Mouse (Mus musculus): ENCODE data around the gene Cdkl2. TPM values are rescaled to one million over a fixed set of nuclear protein-coding genes. Genes with fewer than 3 reads are reported as not detected.
A peak's percentile ranks its signal among the peaks of the same experiment; 100 is the strongest.

The Cdkl2 gene
- polyA plus RNA-seq, 1 experiment from 2014 or later = 4.8 TPM

GRCm38 (mm10) chr5:91962259-91962638 lies 81.4 kb downstream of the Cdkl2 start:
- H3K27me3 ChIP-seq = no peaks in the 10 kb centered on the region
- H3K4me1 ChIP-seq (replicated peaks) = peaks cover 37% of the 10 kb centered on the region
- peak overlapping the region; percentile 75 for H3K4me3 ChIP-seq
- H3K4me2 ChIP-seq = peak overlapping the region; percentile 70
- 1% methylated on average over 14 of the region's 14 CpGs for WGBS
- H3K36me3 ChIP-seq = peaks cover 6% of the 10 kb centered on the region
- H3K27ac ChIP-seq (replicated peaks) = peak overlapping the region; percentile 99
- ATAC-seq (ENCODE audit: low read depth) = no peak
- H3K9ac ChIP-seq = peak overlapping the region; percentile 86
- H3K9me3 ChIP-seq = no peaks in the 10 kb centered on the region

GRCm38 (mm10) chr5:91961370-91961769 lies 82.3 kb downstream of the Cdkl2 start:
- H3K27ac ChIP-seq (replicated peaks) = peak overlapping the region; percentile 99; the same call in 1 of the 2 replicates

GRCm38 (mm10) chr5:91960606-91961254 lies 83.0 kb downstream of the Cdkl2 start:
- WGBS = 69% methylated on average over 3 of the region's 3 CpGs
- H3K27me3 ChIP-seq = no peaks in the 10 kb centered on the region
- no peak overlapping the region for H3K27ac ChIP-seq (replicated peaks)
- peak overlapping the region; percentile 86 for H3K9ac ChIP-seq
- peak overlapping the region; percentile 75 for H3K4me3 ChIP-seq
- H3K4me2 ChIP-seq = peak overlapping the region; percentile 70
- ATAC-seq (ENCODE audit: low read depth) = no peak
- peaks cover 18% of the 10 kb centered on the region for H3K36me3 ChIP-seq
- peaks cover 37% of the 10 kb centered on the region for H3K4me1 ChIP-seq (replicated peaks)
- no peaks in the 10 kb centered on the region for H3K9me3 ChIP-seq

More at GRCm38 (mm10) chr5:91961370-91961769, 82.3 kb downstream of the Cdkl2 start:
- Histone ChIP-seq H3K36me3 (peaks cover 15% of the 10 kb centered on the region), H3K4me1 (replicated peaks) (peaks cover 37% of the 10 kb centered on the region), H3K4me2 (peak overlapping the region; percentile 70), H3K9me3 (no peaks in the 10 kb centered on the region), H3K4me3 (peak overlapping the region; percentile 75), H3K27me3 (no peaks in the 10 kb centered on the region), H3K9ac (peak overlapping the region; percentile 86)
- WGBS = 89% methylated on average over 1 of the region's 1 CpGs
- no peak for ATAC-seq (ENCODE audit: low read depth)

- Histone ChIP-seq H3K36me3 (peaks cover 21% of the 10 kb centered on the region), H3K4me2 (peak overlapping the region; percentile 70; the same call in 1 of the 2 replicates), H3K9ac (no peak overlapping the region), H3K27ac (replicated peaks) (no peak overlapping the region), H3K4me3 (no peak overlapping the region), H3K4me1 (replicated peaks) (peaks cover 37% of the 10 kb centered on the region), H3K27me3 (no peaks in the 10 kb centered on the region), H3K9me3 (no peaks in the 10 kb centered on the region)
- no peak for ATAC-seq (ENCODE audit: low read depth)
- WGBS = 93% methylated on average over 1 of the region's 1 CpGs
Measured at GRCm38 (mm10) chr5:91959986-91960385, 83.7 kb downstream of the Cdkl2 start.

GRCm38 (mm10) chr5:91959096-91959495 lies 84.6 kb downstream of the Cdkl2 start:
- 79% methylated on average over 1 of the region's 1 CpGs for WGBS
- Histone ChIP-seq H3K27ac (replicated peaks) (no peak overlapping the region), H3K4me3 (no peak overlapping the region), H3K9ac (no peak overlapping the region), H3K4me2 (no peak overlapping the region), H3K4me1 (replicated peaks) (peaks cover 36% of the 10 kb centered on the region), H3K36me3 (peaks cover 26% of the 10 kb centered on the region), H3K27me3 (no peaks in the 10 kb centered on the region), H3K9me3 (no peaks in the 10 kb centered on the region)
- no peak for ATAC-seq (ENCODE audit: low read depth)

GRCm38 (mm10) chr5:91956991-91957760 lies 86.5 kb downstream of the Cdkl2 start:
- 91% methylated on average over 3 of the region's 3 CpGs for WGBS

More at GRCm38 (mm10) chr5:91956991-91957760, 86.5 kb downstream of the Cdkl2 start:
- ATAC-seq (ENCODE audit: low read depth) = no peak
- Histone ChIP-seq H3K27me3 (no peaks in the 10 kb centered on the region), H3K4me1 (replicated peaks) (peaks cover 28% of the 10 kb centered on the region), H3K4me3 (no peak overlapping the region), H3K36me3 (peaks cover 40% of the 10 kb centered on the region), H3K4me2 (no peak overlapping the region), H3K9ac (no peak overlapping the region), H3K27ac (replicated peaks) (no peak overlapping the region), H3K9me3 (no peaks in the 10 kb centered on the region)

Other genes starting within 250 kb of the Cdkl2 start
- gene Rchy1, start 80.8 kb downstream of the Cdkl2 start, polyA plus RNA-seq (2015; fragmentation: Nextera tagmentation; extraction: Ambion mirVana) = 93.5 and 97.2 TPM in 2 replicates
- not detected in 2 replicates for gene Odaph, start 56.4 kb downstream of the Cdkl2 start, polyA plus RNA-seq (2015; fragmentation: Nextera tagmentation; extraction: Ambion mirVana)
- gene G3bp2, start 39.8 kb upstream of the Cdkl2 start, polyA plus RNA-seq (2015; fragmentation: Nextera tagmentation; extraction: Ambion mirVana) = 380 and 403 TPM in 2 replicates
- gene Uso1, start 94.1 kb upstream of the Cdkl2 start, polyA plus RNA-seq (2015; fragmentation: Nextera tagmentation; extraction: Ambion mirVana) = 45.7 and 49.3 TPM in 2 replicates
- gene U90926, start 171.5 kb upstream of the Cdkl2 start, polyA plus RNA-seq (2015; fragmentation: Nextera tagmentation; extraction: Ambion mirVana) = not detected in 2 replicates
- 0.21 and 0.67 TPM in 2 replicates for gene Ppef2, start 212.4 kb upstream of the Cdkl2 start, polyA plus RNA-seq (2015; fragmentation: Nextera tagmentation; extraction: Ambion mirVana)
- 14.3 and 14.6 TPM in 2 replicates for gene Naaa, start 234.3 kb upstream of the Cdkl2 start, polyA plus RNA-seq (2015; fragmentation: Nextera tagmentation; extraction: Ambion mirVana)